Mouse (Mus musculus) limb, embryonic 11.5 days (tissue): ENCODE measurements around the gene Zfp292. TPM values are rescaled to one million over a fixed set of nuclear protein-coding genes. Genes with fewer than 3 reads are reported as not detected.
"Not testable (repeated sequence)": the region's sequence is repeated elsewhere in the genome, so short reads cannot be mapped to it uniquely, and the experiment has no call there.

ENCODE experiments used
- ATAC-seq: fragments of 200-750 bp; cut with Nextera tagmentation; 2 replicates; pipeline ENCODE4 v1.8.0; 2017; ENCODE audit warnings: low read depth; ENCODE audit not compliant: insufficient number of reproducible peaks, low FRiP score, low TSS enrichment
- DNase-seq: peaks from one replicate; pipeline ENCODE4 v3.0.0-alpha.2; 2015; ENCODE audit warnings: low spot score
- H3K27ac ChIP-seq: fragments of 300-500 bp; sonication (generic); replicated peaks from 2 replicates; pipeline ENCODE4 v1.5.1; 2014; ENCODE audit warnings: low read depth, mild to moderate bottlenecking, low read length
- H3K27me3 ChIP-seq: fragments of 300-500 bp; sonication (generic); 2 replicates; pipeline ENCODE4 v1.6.1; 2014; ENCODE audit warnings: mild to moderate bottlenecking, low read length, mixed read lengths; ENCODE audit not compliant: control insufficient read depth, insufficient read depth
- H3K36me3 ChIP-seq: fragments of 300-500 bp; sonication (generic); 2 replicates; pipeline ENCODE4 v1.6.1; 2014; ENCODE audit warnings: mild to moderate bottlenecking, low read length, moderate library complexity, mixed read lengths; ENCODE audit not compliant: control insufficient read depth, insufficient read depth
- H3K4me1 ChIP-seq: fragments of 300-500 bp; sonication (generic); 2 replicates; pipeline ENCODE4 v1.6.1; 2014; ENCODE audit warnings: low read length, mixed read lengths; ENCODE audit not compliant: control insufficient read depth, insufficient read depth
- H3K4me2 ChIP-seq: fragments of 300-500 bp; sonication (generic); 2 replicates; pipeline ENCODE4 v1.6.1; 2014; ENCODE audit warnings: low read depth, mild to moderate bottlenecking, moderate library complexity; ENCODE audit not compliant: severe bottlenecking
- H3K4me3 ChIP-seq: fragments of 300-500 bp; sonication (generic); 2 replicates; pipeline ENCODE4 v1.5.1; 2014; ENCODE audit warnings: low read depth, low read length
- H3K9ac ChIP-seq: fragments of 300-500 bp; sonication (generic); 2 replicates; pipeline ENCODE4 v1.6.1; 2014; ENCODE audit warnings: mild to moderate bottlenecking, low read length
- H3K9me3 ChIP-seq: fragments of 300-500 bp; sonication (generic); 2 replicates; pipeline ENCODE4 v1.6.1; 2016; ENCODE audit warnings: low read length; ENCODE audit not compliant: control insufficient read depth
- WGBS: fragments of 180-500 bp; shearing (Covaris S2); extraction: QIAGEN DNeasy Blood & Tissue Kit; methylation state at CpG from one replicate; pipeline ENCODE4 v1.1.7; 2014; 5-methylcytosine and 5-hydroxymethylcytosine counted together
- polyA plus RNA-seq: library from polyadenylated mRNA; unstranded; fragments of >200 nt; fragmentation: Nextera tagmentation; extraction: Ambion mirVana; gene quantifications from 2 replicates; pipeline ENCODE4 v1.2.1, GENCODE M21; 2014

Gene Zfp292
- polyA plus RNA-seq, 1 experiment from 2014 or later, result 35.2 TPM

DNA sequence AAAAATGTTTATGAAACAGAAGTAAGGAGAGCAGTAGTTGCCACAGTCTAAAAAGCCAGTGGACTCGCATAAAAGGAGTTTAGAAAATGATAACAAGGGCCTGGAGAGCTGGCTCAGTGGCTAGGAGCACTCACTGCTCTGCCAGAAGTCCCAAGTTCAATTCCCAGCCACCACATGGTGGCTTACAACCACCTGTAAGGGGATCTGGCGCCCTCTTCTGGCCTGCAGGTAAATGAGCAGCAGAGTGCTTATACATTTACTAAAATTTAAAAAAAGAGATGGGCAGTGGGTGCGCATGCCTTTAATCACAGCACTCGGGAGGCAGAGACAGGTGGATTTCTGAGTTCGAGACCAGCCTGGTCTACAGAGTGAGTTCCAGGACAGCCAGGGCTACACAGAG, 22.6 kb upstream of the Zfp292 start:
- Histone ChIP-seq H3K27ac (no peak overlapping the region), H3K27me3 (no peaks in the 10 kb centered on the region), H3K4me2 (no peak overlapping the region), H3K4me3 (no peak overlapping the region), H3K4me1 (no peaks in the 10 kb centered on the region), H3K36me3 (no peaks in the 10 kb centered on the region), H3K9me3 (no peaks in the 10 kb centered on the region), H3K9ac (no peak overlapping the region)
- no peak for ATAC-seq
- no peak for DNase-seq
- 69% methylated on average over 5 of the region's 5 CpGs for WGBS

DNA sequence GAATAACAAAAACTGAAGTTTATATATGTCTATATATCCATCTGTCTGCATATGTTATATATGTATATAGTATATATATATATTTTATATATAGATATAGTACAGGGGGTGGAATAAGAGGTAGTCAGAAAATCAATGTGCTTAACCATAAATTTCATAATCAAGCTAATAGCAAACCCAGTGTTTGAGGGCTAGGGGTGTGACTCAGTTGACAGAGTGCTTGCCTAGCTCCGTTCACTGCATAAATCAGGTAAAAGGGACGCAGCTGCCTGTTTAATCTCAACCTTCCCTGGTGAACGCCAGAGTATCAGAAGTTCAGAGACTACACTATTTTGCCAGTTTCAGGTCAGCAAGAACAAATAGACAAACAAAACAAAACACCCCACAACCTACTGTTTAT, 18.8 kb upstream of the Zfp292 start:
- H3K9ac ChIP-seq, H3K27ac ChIP-seq, H3K36me3 ChIP-seq, ATAC-seq, H3K9me3 ChIP-seq, DNase-seq, H3K4me1 ChIP-seq, H3K27me3 ChIP-seq, H3K4me2 ChIP-seq, H3K4me3 ChIP-seq: not testable (repeated sequence)
- 63% methylated on average over 3 of the region's 3 CpGs for WGBS

DNA sequence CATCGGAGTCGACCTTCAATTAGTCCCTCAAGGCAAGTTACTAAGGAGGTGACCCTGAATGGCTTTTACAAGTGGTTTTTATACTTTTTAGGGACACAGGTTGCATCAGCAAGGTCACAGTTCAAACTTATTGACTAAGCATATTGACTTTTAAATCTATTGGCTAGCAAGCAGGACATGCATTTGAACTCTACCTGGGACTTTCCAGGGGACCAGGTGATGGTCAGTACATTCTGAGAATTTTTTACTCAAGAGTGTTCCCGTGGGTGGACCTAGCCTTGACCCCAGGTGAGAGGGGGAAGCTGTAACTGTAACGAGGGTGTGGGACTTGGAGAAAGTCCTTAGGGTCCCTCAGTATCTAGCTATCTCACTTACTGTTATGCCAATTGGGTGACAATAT, 18.4 kb upstream of the Zfp292 start:
- H3K36me3 ChIP-seq, result no peaks in the 10 kb centered on the region
- WGBS, result 76% methylated on average over 4 of the region's 4 CpGs

DNA sequence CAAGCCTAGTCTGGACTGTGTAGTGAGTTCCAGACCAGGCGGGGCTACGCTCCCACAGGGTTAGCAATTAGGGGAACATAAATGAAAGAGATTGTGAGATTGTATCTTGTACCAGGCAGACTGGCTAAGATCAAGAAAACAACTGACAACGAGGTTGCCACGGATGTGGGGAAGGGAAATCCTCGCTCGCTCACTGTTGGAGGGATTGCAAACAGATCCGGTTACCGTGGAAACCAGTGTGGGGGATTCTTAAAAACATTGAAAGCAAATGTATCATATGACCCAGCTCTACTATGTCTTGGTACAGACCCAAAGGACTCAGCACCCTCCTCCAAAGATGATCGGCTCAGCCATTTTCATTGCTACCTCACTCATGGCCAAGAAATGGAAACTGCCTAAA, 17.4 kb upstream of the Zfp292 start:
- Histone ChIP-seq H3K9ac (no peak overlapping the region), H3K9me3 (no peaks in the 10 kb centered on the region), H3K4me3 (no peak overlapping the region), H3K36me3 (no peaks in the 10 kb centered on the region), H3K4me2 (no peak overlapping the region), H3K27me3 (no peaks in the 10 kb centered on the region), H3K4me1 (no peaks in the 10 kb centered on the region), H3K27ac (no peak overlapping the region)
- ATAC-seq (no peak), DNase-seq (no peak)
- WGBS, result 60% methylated on average over 9 of the region's 9 CpGs

More for the DNA sequence above, 18.4 kb upstream of the Zfp292 start:
- H3K9me3 ChIP-seq, result no peaks in the 10 kb centered on the region
- no peak for DNase-seq
- no peak overlapping the region for H3K4me3 ChIP-seq
- H3K27ac ChIP-seq, result no peak overlapping the region
- H3K4me2 ChIP-seq, result no peak overlapping the region
- H3K27me3 ChIP-seq, result no peaks in the 10 kb centered on the region
- H3K9ac ChIP-seq, result no peak overlapping the region
- no peaks in the 10 kb centered on the region for H3K4me1 ChIP-seq
- no peak for ATAC-seq

DNA sequence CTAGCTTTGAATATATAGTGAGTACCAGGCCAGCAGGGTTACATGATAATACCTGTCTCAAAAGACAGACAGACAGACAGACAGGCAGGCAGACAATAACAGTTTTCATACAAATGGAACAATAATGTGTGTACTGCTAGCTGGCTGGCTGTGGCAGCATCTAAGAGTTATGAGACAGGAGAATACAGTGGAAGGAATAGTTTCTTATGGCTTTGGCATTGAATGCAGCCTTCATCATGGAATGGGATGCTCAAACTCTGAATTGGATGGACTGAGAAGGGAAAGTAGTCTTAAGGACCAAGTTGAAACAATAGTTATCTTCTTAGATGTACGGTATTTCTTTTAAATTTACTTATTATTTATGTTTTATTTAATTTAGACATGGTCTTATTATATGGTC, 16.6 kb upstream of the Zfp292 start:
- Histone ChIP-seq H3K9ac (no peak overlapping the region), H3K27me3 (no peaks in the 10 kb centered on the region), H3K9me3 (no peaks in the 10 kb centered on the region), H3K4me2 (no peak overlapping the region), H3K36me3 (no peaks in the 10 kb centered on the region), H3K27ac (no peak overlapping the region), H3K4me1 (no peaks in the 10 kb centered on the region), H3K4me3 (no peak overlapping the region)
- ATAC-seq (no peak), DNase-seq (no peak)
- 86% methylated on average over 1 of the region's 1 CpGs for WGBS

DNA sequence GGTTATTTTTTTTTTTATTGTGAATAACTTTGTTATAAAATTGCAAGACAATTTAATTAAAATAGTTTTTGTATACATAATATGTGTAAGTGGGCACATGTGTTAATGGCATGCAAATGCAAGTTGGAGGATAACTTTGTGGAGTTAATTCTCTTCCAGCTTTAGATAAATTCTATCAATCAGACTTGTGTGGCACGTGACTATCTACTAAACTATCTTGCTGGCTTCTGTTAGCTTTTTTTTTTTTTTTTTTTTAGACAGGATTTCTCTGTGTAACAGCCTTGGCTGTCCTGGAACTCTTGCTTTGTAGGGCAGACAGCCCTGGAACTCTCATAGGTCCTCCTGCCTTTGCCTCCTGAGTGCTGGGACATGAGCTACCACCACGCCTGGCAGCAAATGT, 15.7 kb upstream of the Zfp292 start:
- Histone ChIP-seq H3K27me3 (no peaks in the 10 kb centered on the region), H3K9me3 (no peaks in the 10 kb centered on the region), H3K4me3 (no peak overlapping the region), H3K9ac (no peak overlapping the region), H3K27ac (no peak overlapping the region), H3K36me3 (no peaks in the 10 kb centered on the region), H3K4me2 (no peak overlapping the region), H3K4me1 (no peaks in the 10 kb centered on the region)
- no peak for ATAC-seq
- WGBS, result 73% methylated on average over 2 of the region's 2 CpGs
- no peak for DNase-seq

DNA sequence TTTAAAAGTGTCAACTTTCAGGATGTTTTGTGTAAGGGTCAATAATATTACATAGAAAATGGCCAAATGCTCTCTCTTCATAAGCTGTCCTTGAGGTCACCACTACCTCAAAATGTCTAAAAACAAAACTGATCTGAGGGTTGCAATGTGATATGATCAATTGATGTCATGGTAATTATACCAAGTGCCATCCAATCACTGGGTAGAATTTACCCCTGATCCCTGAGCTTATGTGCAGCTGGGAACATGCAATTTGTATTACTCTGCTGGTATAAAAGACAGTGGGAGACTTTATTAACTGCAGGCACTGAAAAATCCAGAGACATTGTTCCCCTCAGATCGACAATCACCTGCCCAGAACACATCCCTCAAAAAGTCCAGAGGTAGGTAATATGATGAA, 10.7 kb upstream of the Zfp292 start, which contains the start of gene Cga:
Cga (plus strand) TSS at position 301 of the 400 bp plus-strand sequence.
- no peaks in the 10 kb centered on the region for H3K36me3 ChIP-seq
- 63% methylated on average over 1 of the region's 1 CpGs for WGBS
- DNase-seq, result no peak

DNA sequence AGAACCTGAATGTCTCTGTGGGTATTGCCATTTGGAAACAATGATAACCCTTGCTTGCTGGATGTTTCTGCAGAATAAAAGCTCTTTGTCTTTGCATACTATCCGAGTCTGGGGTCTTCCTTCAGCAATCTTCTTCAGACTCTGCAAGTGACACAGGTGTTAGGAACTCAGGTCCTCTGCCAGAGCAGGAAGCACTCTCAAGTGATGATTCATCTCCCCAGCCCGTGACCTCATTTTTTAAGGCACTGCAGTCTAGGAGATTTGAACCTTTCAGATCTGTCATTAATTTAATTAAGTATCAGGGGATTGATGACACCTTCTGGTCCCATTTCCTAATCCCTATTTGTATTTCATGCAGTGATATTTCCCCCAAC, 7.0 kb upstream of the Zfp292 start:
- no peak overlapping the region for H3K4me2 ChIP-seq
- no peaks in the 10 kb centered on the region for H3K36me3 ChIP-seq
- H3K4me3 ChIP-seq, result no peak overlapping the region
- no peak overlapping the region for H3K27ac ChIP-seq
- no peak for DNase-seq
- ATAC-seq, result no peak
- 15% methylated on average over 2 of the region's 2 CpGs for WGBS
- H3K4me1 ChIP-seq, result no peaks in the 10 kb centered on the region
- peaks cover 8% of the 10 kb centered on the region; the same call in 1 of the 2 replicates for H3K27me3 ChIP-seq
- H3K9ac ChIP-seq, result no peak overlapping the region
- no peaks in the 10 kb centered on the region for H3K9me3 ChIP-seq

More for the DNA sequence above, 10.7 kb upstream of the Zfp292 start, which contains the start of gene Cga:
- Histone ChIP-seq H3K9ac (no peak within 1 kb of the TSS), H3K4me1 (no peaks in the 10 kb centered on the region), H3K9me3 (no peaks in the 10 kb centered on the region), H3K4me2 (no peak within 1 kb of the TSS), H3K27me3 (peaks cover 7% of the 10 kb centered on the region; the same call in 1 of the 2 replicates), H3K4me3 (no peak within 1 kb of the TSS), H3K27ac (no peak within 1 kb of the TSS)
- ATAC-seq, result no peak

DNA sequence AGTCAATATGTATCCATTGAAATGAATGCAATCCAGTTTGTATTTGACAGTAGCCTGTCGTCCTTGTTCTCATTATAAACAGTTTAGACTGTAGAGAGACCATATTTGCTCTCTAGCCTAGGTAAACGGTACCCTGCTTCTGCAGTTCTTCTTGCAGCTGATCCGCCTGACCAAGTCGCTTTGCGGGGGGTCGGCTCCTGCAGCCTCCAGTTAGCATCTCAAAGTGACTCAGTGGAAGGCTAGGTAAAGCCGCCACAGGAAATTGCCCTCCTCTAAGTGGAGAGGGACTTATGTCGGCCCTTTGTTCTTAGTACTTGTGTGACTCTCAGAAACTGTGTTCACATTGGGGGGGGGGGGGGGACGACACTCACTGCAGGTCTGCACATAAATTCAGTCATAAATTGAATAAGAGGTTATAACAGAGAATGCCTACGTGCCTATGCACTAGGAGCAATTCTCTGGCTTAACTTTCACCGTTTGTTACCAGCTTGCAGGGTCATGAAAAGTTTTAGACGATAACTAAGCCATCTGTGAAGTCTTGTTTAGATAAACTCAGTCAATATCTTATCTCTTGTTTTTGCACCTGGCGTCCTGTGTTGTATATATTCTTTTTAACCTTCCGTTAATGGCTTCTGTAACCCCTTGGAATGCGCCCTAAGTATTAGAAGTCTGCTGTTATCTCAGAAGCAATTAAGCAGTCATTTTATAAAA, 6.5 kb upstream of the Zfp292 start:
- 3% methylated on average over 15 of the region's 15 CpGs for WGBS
- DNase-seq (peak; percentile 34), ATAC-seq (no peak)
- H3K36me3 ChIP-seq, result no peaks in the 10 kb centered on the region
- no peak overlapping the region for H3K4me2 ChIP-seq
- no peak overlapping the region for H3K9ac ChIP-seq
- H3K4me1 ChIP-seq, result no peaks in the 10 kb centered on the region
- H3K4me3 ChIP-seq, result no peak overlapping the region
- peaks cover 8% of the 10 kb centered on the region; the same call in 1 of the 2 replicates for H3K27me3 ChIP-seq
- no peak overlapping the region for H3K27ac ChIP-seq
- H3K9me3 ChIP-seq, result no peaks in the 10 kb centered on the region
